ENCODE assay signal across 8 mouse cellular contexts in the genomic region with DNA sequence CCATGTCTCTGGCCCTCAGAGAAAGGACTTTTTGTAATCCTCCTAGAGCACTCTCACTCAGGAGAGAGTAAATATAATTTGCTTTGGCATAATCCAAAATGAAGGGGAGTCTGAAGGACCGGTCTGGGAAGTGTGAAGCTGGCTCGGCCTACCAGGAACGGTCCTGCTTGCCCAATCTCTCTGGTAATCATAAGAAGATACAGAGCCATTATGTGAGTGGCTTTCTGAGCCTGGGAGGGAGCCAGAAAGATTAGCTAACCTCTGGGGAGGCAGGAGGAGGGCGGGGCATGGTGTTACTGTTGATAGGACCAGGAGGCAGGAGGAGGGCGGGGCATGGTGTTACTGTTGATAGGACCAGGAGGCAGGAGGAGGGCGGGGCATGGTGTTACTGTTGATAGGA.
DNase-seq lines count a peak whose midpoint lies in the region; ATAC-seq and TF ChIP-seq lines count a peak whose summit lies in the region.
"Not testable (repeated sequence)": the region's sequence is repeated elsewhere in the genome, so short reads cannot be mapped to it uniquely, and the experiment has no call there.

No protein-coding gene starts in this region.

- not testable (repeated sequence) for H3K9ac ChIP-seq in lung, embryonic 14.5 days

- TF ChIP-seq CTCF in lung, embryonic 14.5 days (IDR thresholded peaks at IDR 0.05; ENCODE audit: low read depth), result not testable (repeated sequence)

- ATAC-seq in lung, embryonic 14.5 days (ENCODE audit: insufficient read depth), result peak; percentile 84

- H3K36me3 ChIP-seq in lung, embryonic 14.5 days (ENCODE audit: insufficient read depth), result not testable (repeated sequence)

- H3K27me3 ChIP-seq in lung, embryonic 14.5 days (ENCODE audit: insufficient read depth, low read length), result not testable (repeated sequence)

- H3K4me2 ChIP-seq in lung, embryonic 14.5 days, result not testable (repeated sequence)

- 3% methylated on average over 5 of the region's 6 CpGs for WGBS in lung, embryonic 14.5 days

- H3K9me3 ChIP-seq in lung, embryonic 14.5 days (ENCODE audit: low read depth, low read length), result not testable (repeated sequence)

- peak overlapping the region; percentile 21; the same call in 1 of the 2 replicates for H3K27ac ChIP-seq in lung, embryonic 14.5 days (ENCODE audit: low read depth)

- not testable (repeated sequence) for H3K4me3 ChIP-seq in lung, embryonic 14.5 days (ENCODE audit: low read depth, low read length)

- peak; percentile 51 for DNase-seq in NIH3T3 (ENCODE audit: low read depth)
- peak; percentile 29 to 30 for DNase-seq in cerebellum, postnatal 10 days
- DNase-seq in gastrocnemius, postnatal 25 days, result peak; percentile 38
- DNase-seq in heart, postnatal 4 days, result peak; percentile 49
- peak; percentile 63 to 76 for DNase-seq in kidney, postnatal 25 days
- peak; percentile 84 for DNase-seq in lung, embryonic 14.5 days
- DNase-seq in ovary, adult 18-20 months (ENCODE audit: low spot score), result peak; percentile 76
- peak; percentile 80 for DNase-seq in testis, postnatal 14 days (ENCODE audit: low spot score)

- not testable (repeated sequence) for H3K4me1 ChIP-seq in lung, embryonic 14.5 days (ENCODE audit: insufficient read depth)

Comparison
In these comparisons a context has a peak if more than half of its experiments do, and no peak if none do; other contexts are left out.
1. DNase-seq: peak in every context shown above with its lines; median percentile 84 in lung, embryonic 14.5 days; 80 in testis, postnatal 14 days; 76 in ovary, adult 18-20 months; 70 in kidney, postnatal 25 days; 51 in NIH3T3; 49 in heart, postnatal 4 days; 38 in gastrocnemius, postnatal 25 days; 30 in cerebellum, postnatal 10 days.